Mouse (Mus musculus): ENCODE measurements around the gene Gm21778.
"Not testable (repeated sequence)": the region's sequence is repeated elsewhere in the genome, so short reads cannot be mapped to it uniquely, and the experiment has no call there.

Gene Gm21778

GRCm38 (mm10) chrY:5942160-5942559, at the start of gene Gm21778:
Gene Gm21778 (plus strand): TSS chrY:5942460.
- DNase-seq (ENCODE audit: low spot score) = not testable (repeated sequence)

All from lung, postnatal 25 days (tissue).